Mouse (Mus musculus): ENCODE measurements around the gene Tspan14.

GRCm38 (mm10) chr14:40917632-40918031 lies 49.0 kb downstream of the Tspan14 start:
- TF ChIP-seq POLR2A (IDR thresholded peaks at IDR 0.05; ENCODE audit: borderline replicate concordance, extremely low read depth, low read depth, low read length): no peak
- peak; percentile 99 for TF ChIP-seq CTCF (IDR thresholded peaks at IDR 0.05; ENCODE audit: insufficient read depth, low read length)

Measured in lung, adult 2 months (tissue).